Mouse (Mus musculus): ENCODE measurements at regions not wholly inside any gene's neighbourhood (a gene's known extent, or its start where the extent isn't known, plus 50 kb on each side); places are given as distances from the start of the nearest gene placed in this dataset.

- dilution Hi-C loops (cut with MboI; ENCODE audit: extremely low pct_ligation_motif_present, extremely low pct_unique_long_range_greater_than_20kb, low sequenced_read_pairs): no loop called here
- no peak overlapping the region for H3K27ac ChIP-seq (ENCODE audit: insufficient read depth, low read depth)
Observed at GRCm38 (mm10) chr5:91722982-91723381, 205.6 kb downstream of the Parm1 start.

DNA sequence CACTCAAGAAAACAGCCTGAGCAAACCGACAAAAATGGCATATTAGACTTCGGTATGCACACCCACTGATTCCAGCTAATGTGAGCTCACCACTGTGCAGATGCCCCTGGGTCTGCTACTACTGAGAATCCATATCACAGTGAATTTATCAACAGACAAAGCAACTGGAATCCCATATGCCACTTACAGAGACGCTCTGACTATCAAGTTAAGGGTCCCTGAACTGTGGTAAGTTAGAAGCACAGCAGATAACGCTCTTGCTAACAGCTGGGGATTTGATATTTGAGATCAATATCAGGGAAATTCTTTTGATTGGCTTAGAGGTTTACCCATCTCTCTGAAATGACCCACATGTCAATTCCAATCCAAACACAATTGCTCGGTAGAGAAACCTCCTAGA is 205.0 kb downstream of the Parm1 start:
- in situ Hi-C loops (cut with MboI; ENCODE audit: low pct_ligation_motif_present, low pct_unique_long_range_greater_than_20kb, low sequenced_read_pairs): no loop called here
- Histone ChIP-seq H3K27me3 (replicated peaks) (no peaks in the 10 kb centered on the region), H3K36me3 (replicated peaks in 1 of 2; ENCODE audit: control insufficient read depth in 1 of 2, insufficient read depth in 1 of 2, low read length in 1 of 2) (no peaks in the 10 kb centered on the region), H3K4me2 (ENCODE audit: insufficient read depth, low read depth, poor library complexity, severe bottlenecking) (no peak overlapping the region), H3K9me3 (replicated peaks; ENCODE audit: low read length) (no peaks in the 10 kb centered on the region), H3K27ac (ENCODE audit: insufficient read depth, low read depth) (no peak overlapping the region), H3K79me2 (replicated peaks; ENCODE audit: control insufficient read depth, extremely low read depth, insufficient read depth, poor library complexity, severe bottlenecking) (no peaks in the 10 kb centered on the region), H3K4me1 (ENCODE audit: control insufficient read depth in 1 of 2, insufficient read depth in 2 of 2) (peaks cover 16 to 50% of the 10 kb centered on the region in 2 experiments), H3K4me3 (replicated peaks in 1 of 3; ENCODE audit: low read depth in 2 of 3, low read length in 2 of 3, poor library complexity in 1 of 3) (no peak overlapping the region), H3K9ac (ENCODE audit: insufficient read depth, low read depth) (no peak overlapping the region)
- DNase-seq (ENCODE audit: extremely low read depth): no peak
- dilution Hi-C loops (cut with MboI; ENCODE audit: extremely low pct_ligation_motif_present, extremely low pct_unique_long_range_greater_than_20kb, low sequenced_read_pairs): no loop called here
- no peak for TF ChIP-seq POLR2A (IDR thresholded peaks at IDR 0.05; ENCODE audit: low read depth, low read length)
- no peak for TF ChIP-seq JUN (IDR thresholded peaks at IDR 0.05; ENCODE audit: insufficient read depth, low read depth, low read length)
- TF ChIP-seq CHD1 (IDR thresholded peaks at IDR 0.05; ENCODE audit: low read depth, low read length): no peak
- TF ChIP-seq NELFE (IDR thresholded peaks at IDR 0.05; ENCODE audit: low read depth, low read length): no peak
- TF ChIP-seq TBP (conservative IDR thresholded peaks at IDR 0.05; ENCODE audit: low read depth, low read length): no peak
- no peak for TF ChIP-seq UBTF (IDR thresholded peaks at IDR 0.05; ENCODE audit: low read depth, low read length)
- TF ChIP-seq ZC3H11A (IDR thresholded peaks at IDR 0.05; ENCODE audit: low read depth, low read length): no peak
- no peak for TF ChIP-seq MXI1 (IDR thresholded peaks at IDR 0.05; ENCODE audit: low read depth, low read length)
- no peak for TF ChIP-seq SMC3 (IDR thresholded peaks at IDR 0.05; ENCODE audit: low read depth, low read length)
- no peak for TF ChIP-seq EP300 (IDR thresholded peaks at IDR 0.05; ENCODE audit: low read length)
- no peak for TF ChIP-seq ETS1 (conservative IDR thresholded peaks at IDR 0.05; ENCODE audit: low read depth, low read length)
- TF ChIP-seq CTCF (conservative IDR thresholded peaks at IDR 0.05 in 1 of 2, IDR thresholded peaks at IDR 0.05 in 1 of 2; ENCODE audit: low read depth in 2 of 2, low read length in 2 of 2): no peak
- no peak for TF ChIP-seq MAZ (IDR thresholded peaks at IDR 0.05; ENCODE audit: low read depth, low read length)
- TF ChIP-seq E2F4 (IDR thresholded peaks at IDR 0.05; ENCODE audit: insufficient replicate concordance, low read depth, low read length): no peak
- no peak for TF ChIP-seq KAT2A (IDR thresholded peaks at IDR 0.05; ENCODE audit: insufficient replicate concordance, low read length)
- TF ChIP-seq ZMIZ1 (IDR thresholded peaks at IDR 0.05; ENCODE audit: low read depth, low read length): no peak
- no peak for TF ChIP-seq USF2 (conservative IDR thresholded peaks at IDR 0.05; ENCODE audit: low read depth, low read length)

More at GRCm38 (mm10) chr5:91722982-91723381, 205.6 kb downstream of the Parm1 start:
- Histone ChIP-seq H3K27me3 (replicated peaks) (no peaks in the 10 kb centered on the region), H3K79me2 (replicated peaks; ENCODE audit: control insufficient read depth, extremely low read depth, insufficient read depth, poor library complexity, severe bottlenecking) (no peaks in the 10 kb centered on the region), H3K36me3 (replicated peaks in 1 of 2; ENCODE audit: control insufficient read depth in 1 of 2, insufficient read depth in 1 of 2, low read length in 1 of 2) (no peaks in the 10 kb centered on the region), H3K4me3 (replicated peaks in 1 of 3; ENCODE audit: low read depth in 2 of 3, low read length in 2 of 3, poor library complexity in 1 of 3) (no peak overlapping the region), H3K9me3 (replicated peaks; ENCODE audit: low read length) (no peaks in the 10 kb centered on the region), H3K4me2 (ENCODE audit: insufficient read depth, low read depth, poor library complexity, severe bottlenecking) (no peak overlapping the region), H3K9ac (ENCODE audit: insufficient read depth, low read depth) (no peak overlapping the region), H3K4me1 (ENCODE audit: control insufficient read depth in 1 of 2, insufficient read depth in 2 of 2) (peaks cover 16 to 52% of the 10 kb centered on the region in 2 experiments)
- TF ChIP-seq RCOR1 (conservative IDR thresholded peaks at IDR 0.05; ENCODE audit: low read depth, low read length) (no peak), EP300 (IDR thresholded peaks at IDR 0.05; ENCODE audit: low read length) (no peak)
- in situ Hi-C loops (cut with MboI; ENCODE audit: low pct_ligation_motif_present, low pct_unique_long_range_greater_than_20kb, low sequenced_read_pairs): no loop called here
- no peak for DNase-seq (ENCODE audit: extremely low read depth)
